Comparison of ENCODE assay signal across 8 mouse cellular contexts in the genomic region with DNA sequence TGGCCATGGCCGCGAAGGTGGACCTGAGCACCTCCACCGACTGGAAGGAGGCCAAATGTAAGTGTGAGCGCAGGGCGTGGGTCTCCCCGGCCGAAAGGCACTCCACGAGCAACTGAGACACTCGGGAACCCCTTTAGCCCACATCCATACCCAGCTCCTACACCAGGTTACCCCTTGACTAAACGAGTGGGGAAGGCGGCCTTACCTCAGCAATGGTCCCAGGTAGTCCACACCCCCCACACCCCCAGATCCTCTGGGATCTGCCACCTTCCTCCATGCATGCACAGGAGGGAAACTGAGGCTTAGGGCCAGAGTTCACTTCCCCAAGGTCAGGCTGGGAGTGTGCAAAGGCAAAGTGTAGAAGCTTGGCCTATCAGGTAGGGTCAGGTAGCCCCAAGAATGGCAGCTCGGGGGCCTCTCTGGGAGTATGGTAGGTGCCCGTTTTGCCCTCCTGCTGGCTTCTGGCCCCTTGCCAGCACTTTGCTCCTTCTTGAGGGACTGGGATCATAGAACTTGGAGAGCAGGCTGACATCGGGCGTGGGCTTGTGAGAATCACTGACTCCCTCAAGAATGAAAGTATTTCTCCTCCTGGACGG. TPM values are rescaled to one million over a fixed set of nuclear protein-coding genes. Genes with fewer than 3 reads are reported as not detected.
A peak's percentile ranks its signal among the peaks of the same experiment; 100 is the strongest.
DNase-seq lines count a peak whose midpoint lies in the region; ATAC-seq and TF ChIP-seq lines count a peak whose summit lies in the region.

No protein-coding gene starts in this region.

- DNase-seq in heart, postnatal 10 days, result no peak
- DNase-seq in urinary bladder, postnatal 14 days (ENCODE audit: low spot score), result peak; percentile 68
- no peak for DNase-seq in urinary bladder, adult 18-20 months (ENCODE audit: low spot score in 2 of 2)
- no peak for DNase-seq in yolk sac, embryonic 10.5 days (ENCODE audit: low spot score)

- peak; percentile 27; the same call in 1 of the 2 replicates for ATAC-seq in heart, embryonic 14.5 days (ENCODE audit: insufficient number of reproducible peaks, insufficient read depth, low FRiP score, low read depth)
- ATAC-seq in forebrain, embryonic 12.5 days (ENCODE audit: low FRiP score), result peak; percentile 21
- ATAC-seq in limb, embryonic 13.5 days (ENCODE audit: low FRiP score, low read depth), result peak; percentile 20

- TF ChIP-seq POLR2A in myocyte (IDR thresholded peaks at IDR 0.05; ENCODE audit: insufficient read length, low read depth), result no peak

- peaks cover 24% of the 10 kb centered on the region in 2 experiments for H3K4me1 ChIP-seq in heart, embryonic 14.5 days (ENCODE audit: control insufficient read depth in 2 of 2, insufficient read depth in 2 of 2, low read length in 2 of 2)
- peaks cover 28% of the 10 kb centered on the region for H3K4me1 ChIP-seq in forebrain, embryonic 12.5 days
- H3K4me1 ChIP-seq in limb, embryonic 13.5 days, result peaks cover 26% of the 10 kb centered on the region

- H3K36me3 ChIP-seq in heart, embryonic 14.5 days (ENCODE audit: control insufficient read depth, insufficient read depth, low read length), result no peaks in the 10 kb centered on the region
- H3K36me3 ChIP-seq in forebrain, embryonic 12.5 days (replicated peaks), result no peaks in the 10 kb centered on the region
- no peaks in the 10 kb centered on the region for H3K36me3 ChIP-seq in limb, embryonic 13.5 days
- no peaks in the 10 kb centered on the region for H3K36me3 ChIP-seq in myocyte (ENCODE audit: control insufficient read depth, insufficient read depth)

- intact Hi-C loops in heart, postnatal 10 days (cut with DNase I), result no loop called here

- H3K4me2 ChIP-seq in heart, embryonic 14.5 days (ENCODE audit: low read length), result peak overlapping the region; percentile 99
- peak overlapping the region; percentile 100 for H3K4me2 ChIP-seq in forebrain, embryonic 12.5 days
- H3K4me2 ChIP-seq in limb, embryonic 13.5 days (replicated peaks), result peak overlapping the region; percentile 100
- peak overlapping the region; percentile 96 for H3K4me2 ChIP-seq in myocyte (ENCODE audit: low read depth)

- no peaks in the 10 kb centered on the region for H3K79me2 ChIP-seq in myocyte (ENCODE audit: control insufficient read depth, insufficient read depth)

- H3K9me3 ChIP-seq in heart, embryonic 14.5 days (ENCODE audit: control insufficient read depth, low read length), result no peaks in the 10 kb centered on the region
- H3K9me3 ChIP-seq in forebrain, embryonic 12.5 days, result no peaks in the 10 kb centered on the region
- no peaks in the 10 kb centered on the region for H3K9me3 ChIP-seq in limb, embryonic 13.5 days

- peak overlapping the region; percentile 56 for H3ac ChIP-seq in myocyte (ENCODE audit: control insufficient read depth, insufficient read length)

- peak overlapping the region; percentile 87 to 90 for H3K27ac ChIP-seq in heart, embryonic 14.5 days (replicated peaks in 1 of 2; ENCODE audit: control insufficient read depth in 1 of 2, insufficient read depth in 1 of 2, low read depth in 2 of 2, low read length in 2 of 2)
- peak overlapping the region; percentile 44; the same call in 1 of the 2 replicates for H3K27ac ChIP-seq in forebrain, embryonic 12.5 days
- peak overlapping the region; percentile 48; the same call in 1 of the 2 replicates for H3K27ac ChIP-seq in limb, embryonic 13.5 days

- peak overlapping the region; percentile 71 to 78 for H3K4me3 ChIP-seq in heart, embryonic 14.5 days (ENCODE audit: control insufficient read depth in 1 of 2, insufficient read depth in 1 of 2, low read depth in 1 of 2, low read length in 2 of 2)
- H3K4me3 ChIP-seq in forebrain, embryonic 12.5 days (replicated peaks), result peak overlapping the region; percentile 71
- H3K4me3 ChIP-seq in limb, embryonic 13.5 days, result peak overlapping the region; percentile 72
- H3K4me3 ChIP-seq in myocyte, result peak overlapping the region; percentile 49

- WGBS in heart, embryonic 14.5 days, result 1% methylated on average over 16 of the region's 16 CpGs
- 1% methylated on average over 16 of the region's 16 CpGs for WGBS in forebrain, embryonic 12.5 days
- WGBS in limb, embryonic 13.5 days, result 1% methylated on average over 16 of the region's 16 CpGs

- no peaks in the 10 kb centered on the region for H3K27me3 ChIP-seq in heart, embryonic 14.5 days (ENCODE audit: control insufficient read depth, insufficient read depth, low read length)
- peaks cover 42% of the 10 kb centered on the region for H3K27me3 ChIP-seq in forebrain, embryonic 12.5 days
- H3K27me3 ChIP-seq in limb, embryonic 13.5 days, result peaks cover 23% of the 10 kb centered on the region
- H3K27me3 ChIP-seq in myocyte (ENCODE audit: control insufficient read depth, insufficient read depth, insufficient read length), result no peaks in the 10 kb centered on the region

- peak overlapping the region; percentile 84 for H3K9ac ChIP-seq in heart, embryonic 14.5 days (ENCODE audit: low read length)
- peak overlapping the region; percentile 69 for H3K9ac ChIP-seq in forebrain, embryonic 12.5 days
- peak overlapping the region; percentile 75 for H3K9ac ChIP-seq in limb, embryonic 13.5 days

TF ChIP-seq in myocyte, 11 proteins besides CTCF, POLR2A, EP300 and RAD21:
- no peak for TF ChIP-seq REST (IDR thresholded peaks at IDR 0.05; ENCODE audit: insufficient read depth, insufficient read length)
- no peak for TF ChIP-seq SRF (IDR thresholded peaks at IDR 0.05; ENCODE audit: control insufficient read depth, insufficient read length, low read depth)
- no peak for TF ChIP-seq POLR2AphosphoS2 (IDR thresholded peaks at IDR 0.05; ENCODE audit: insufficient read length, low read depth)
- TF ChIP-seq TCF12 (IDR thresholded peaks at IDR 0.05; ENCODE audit: insufficient read depth, poor library complexity, severe bottlenecking), result no peak
- no peak for TF ChIP-seq USF1 (IDR thresholded peaks at IDR 0.05; ENCODE audit: low read depth)
- no peak for TF ChIP-seq E2F4 (IDR thresholded peaks at IDR 0.05; ENCODE audit: insufficient read depth)
- no peak for TF ChIP-seq MYOD1 (IDR thresholded peaks at IDR 0.05; ENCODE audit: control insufficient read depth in 1 of 3, insufficient read length in 2 of 3, low read depth in 2 of 3)
- TF ChIP-seq TCF3 (IDR thresholded peaks at IDR 0.05; ENCODE audit: insufficient read length, low read depth), result no peak
- TF ChIP-seq CEBPB (IDR thresholded peaks at IDR 0.05; ENCODE audit: insufficient read depth, poor library complexity, severe bottlenecking), result no peak
- TF ChIP-seq MYOG (IDR thresholded peaks at IDR 0.05; ENCODE audit: control insufficient read depth in 1 of 3, insufficient read depth in 1 of 3, insufficient read length in 2 of 3, low read depth in 2 of 3), result no peak
- TF ChIP-seq MAX (IDR thresholded peaks at IDR 0.05; ENCODE audit: low read depth), result no peak

RNA-seq across cellular contexts. Expression of gene Macrod1, which starts 0.6 kb away (rescaled TPM):
- 50.5 and 53.0 TPM in 2 replicates for polyA plus RNA-seq in heart, embryonic 14.5 days (2014; fragmentation: Nextera tagmentation; extraction: Ambion mirVana)
- total RNA-seq in heart, postnatal 10 days (2021), result 100 to 1,000 TPM; 168 to 172 TPM
- polyA plus RNA-seq in forebrain, embryonic 12.5 days (2016; fragmentation: Nextera tagmentation; extraction: Ambion mirVana), result 4.4 and 5.3 TPM in 2 replicates
- 12.3 and 13.3 TPM in 2 replicates for polyA plus RNA-seq in limb, embryonic 13.5 days (2015; fragmentation: Nextera tagmentation; extraction: Ambion mirVana)
- 82.4 TPM for polyA plus RNA-seq in myocyte (2012; fragmentation: generic; extraction: Trizol)

RNA-seq across cellular contexts. Expression of gene Stip1, which starts 17.5 kb away (rescaled TPM):
- 174 and 175 TPM in 2 replicates for polyA plus RNA-seq in heart, embryonic 14.5 days (2014; fragmentation: Nextera tagmentation; extraction: Ambion mirVana)
- 100 to 1,000 TPM; 104 to 117 TPM for total RNA-seq in heart, postnatal 10 days (2021)
- polyA plus RNA-seq in forebrain, embryonic 12.5 days (2016; fragmentation: Nextera tagmentation; extraction: Ambion mirVana), result 324 and 357 TPM in 2 replicates
- 241 and 278 TPM in 2 replicates for polyA plus RNA-seq in limb, embryonic 13.5 days (2015; fragmentation: Nextera tagmentation; extraction: Ambion mirVana)
- 223 TPM for polyA plus RNA-seq in myocyte (2012; fragmentation: generic; extraction: Trizol)

RNA-seq across cellular contexts. Expression of gene Fermt3, which starts 38.0 kb away (rescaled TPM):
- polyA plus RNA-seq in heart, embryonic 14.5 days (2014; fragmentation: Nextera tagmentation; extraction: Ambion mirVana), result 5.2 and 6.6 TPM in 2 replicates
- total RNA-seq in heart, postnatal 10 days (2021), result 1 to 10 TPM; 5.2 to 6.6 TPM
- polyA plus RNA-seq in forebrain, embryonic 12.5 days (2016; fragmentation: Nextera tagmentation; extraction: Ambion mirVana), result 4.7 and 5.1 TPM in 2 replicates
- polyA plus RNA-seq in limb, embryonic 13.5 days (2015; fragmentation: Nextera tagmentation; extraction: Ambion mirVana), result 7.6 and 8.4 TPM in 2 replicates
- 0.34 TPM for polyA plus RNA-seq in myocyte (2012; fragmentation: generic; extraction: Trizol)

RNA-seq across cellular contexts. Expression of gene Flrt1, which starts 48.3 kb away (rescaled TPM):
- 1.4 and 1.5 TPM in 2 replicates for polyA plus RNA-seq in heart, embryonic 14.5 days (2014; fragmentation: Nextera tagmentation; extraction: Ambion mirVana)
- 1 to 10 TPM; 1.2 to 1.3 TPM for total RNA-seq in heart, postnatal 10 days (2021)
- 7.3 and 8.0 TPM in 2 replicates for polyA plus RNA-seq in forebrain, embryonic 12.5 days (2016; fragmentation: Nextera tagmentation; extraction: Ambion mirVana)
- 7.7 and 8.1 TPM in 2 replicates for polyA plus RNA-seq in limb, embryonic 13.5 days (2015; fragmentation: Nextera tagmentation; extraction: Ambion mirVana)
- 1.2 TPM for polyA plus RNA-seq in myocyte (2012; fragmentation: generic; extraction: Trizol)
